Comparison of ENCODE assay signal across 29 mouse cellular contexts in the genomic region with DNA sequence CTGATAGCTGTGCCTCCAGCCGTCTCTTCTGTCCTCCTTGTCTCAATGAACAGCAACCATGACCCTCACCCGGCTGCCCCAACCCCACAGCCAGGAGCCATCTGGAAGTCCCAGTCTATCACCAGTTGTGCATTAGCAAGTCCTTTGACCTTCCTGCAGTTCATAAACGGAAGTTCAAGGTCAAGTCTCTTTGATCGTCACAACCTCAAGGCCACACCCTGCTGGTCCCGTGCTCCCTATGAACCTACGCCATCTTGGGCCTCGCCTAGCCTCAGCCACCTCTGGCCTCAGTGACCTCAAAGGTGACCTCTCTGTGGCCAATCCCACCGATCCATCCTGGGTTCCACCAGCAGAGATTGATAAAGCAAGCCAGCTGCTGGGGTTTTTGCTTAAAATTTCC.
"Had no signal": no experiment of that assay in that cellular context is flagged by ENCODE, and none has a peak within 500 bp of the region (broad histone marks: within the 10 kb centered on the region; RNA-seq: fewer than 3 reads in every experiment).

No protein-coding gene starts in this region.

- H3K4me3 ChIP-seq: limb, embryonic 12.5 days; limb, embryonic 13.5 days; limb, embryonic 15.5 days; liver, embryonic 12.5 days; liver, embryonic 13.5 days; liver, embryonic 15.5 days; lung, embryonic 15.5 days; megakaryocyte, embryonic 14.5 days; midbrain, embryonic 10.5 days; midbrain, embryonic 12.5 days; midbrain, embryonic 13.5 days; midbrain, embryonic 15.5 days; myocyte; neural tube, embryonic 12.5 days had no signal

- H3K27ac ChIP-seq: limb, embryonic 12.5 days; limb, embryonic 13.5 days; limb, embryonic 15.5 days; liver, embryonic 12.5 days; liver, embryonic 13.5 days; liver, embryonic 14.5 days; liver, embryonic 15.5 days; lung, embryonic 15.5 days; macrophage; midbrain, embryonic 10.5 days; midbrain, embryonic 12.5 days; midbrain, embryonic 13.5 days; midbrain, embryonic 15.5 days; neural tube, embryonic 12.5 days had no signal

- DNase-seq: left cerebral cortex, postnatal 4 days; liver; liver, embryonic 13.5 days; liver, postnatal 0 days; lung, adult 18-20 months; lung, adult 2 months; lung, embryonic 14.5 days; lung, postnatal 10 days; lung, postnatal 14 days; lung, postnatal 36 days; lung, postnatal 4 days; midbrain, embryonic 14.5 days had no signal

- H3K4me1 ChIP-seq: limb, embryonic 12.5 days; limb, embryonic 13.5 days; liver, embryonic 12.5 days; liver, embryonic 13.5 days; liver, embryonic 15.5 days; lung, embryonic 15.5 days; megakaryocyte, embryonic 14.5 days had no signal

- H3K27me3 ChIP-seq: liver, embryonic 13.5 days; liver, embryonic 15.5 days; lung, embryonic 15.5 days; megakaryocyte, embryonic 14.5 days; midbrain, embryonic 15.5 days; neural tube, embryonic 12.5 days had no signal

- H3K9me3 ChIP-seq: limb, embryonic 12.5 days; limb, embryonic 13.5 days; limb, embryonic 15.5 days; liver, embryonic 12.5 days; liver, embryonic 13.5 days; liver, embryonic 15.5 days; lung, embryonic 15.5 days; megakaryocyte, embryonic 14.5 days; midbrain, embryonic 10.5 days; midbrain, embryonic 12.5 days; midbrain, embryonic 13.5 days; midbrain, embryonic 15.5 days; neural tube, embryonic 12.5 days had no signal

- H3K36me3 ChIP-seq: limb, embryonic 12.5 days; limb, embryonic 13.5 days; limb, embryonic 15.5 days; liver, embryonic 12.5 days; liver, embryonic 13.5 days; liver, embryonic 15.5 days; lung, embryonic 15.5 days; midbrain, embryonic 10.5 days; midbrain, embryonic 12.5 days; midbrain, embryonic 13.5 days; midbrain, embryonic 15.5 days; neural tube, embryonic 12.5 days had no signal

- ATAC-seq: liver, embryonic 12.5 days; liver, postnatal 0 days; lung, postnatal 0 days; midbrain, embryonic 13.5 days; midbrain, embryonic 15.5 days; midbrain, embryonic 16.5 days had no signal
